Mouse (Mus musculus) kidney, postnatal 0 days (tissue): ENCODE data around the gene Ltbp2. TPM values are rescaled to one million over a fixed set of nuclear protein-coding genes. Genes with fewer than 3 reads are reported as not detected.

ENCODE experiments used
- ATAC-seq: fragments of 200-750 bp; cut with Nextera tagmentation; replicated peaks from 2 replicates; pipeline ENCODE4 v1.8.0; 2017; ENCODE audit warnings: low read depth, moderate number of reproducible peaks, moderate TSS enrichment, moderate library complexity; ENCODE audit not compliant: low FRiP score
- DNase-seq: peaks from one replicate; pipeline ENCODE4 v3.0.0-alpha.2; 2016; ENCODE audit warnings: low spot score
- H3K27ac ChIP-seq: fragments of 300-500 bp; sonication (generic); 2 replicates; pipeline ENCODE4 v1.5.1; 2014; ENCODE audit warnings: mild to moderate bottlenecking
- H3K27me3 ChIP-seq: fragments of 300-500 bp; sonication (generic); 2 replicates; pipeline ENCODE4 v1.6.1; 2014; ENCODE audit warnings: low read length, mixed read lengths; ENCODE audit not compliant: insufficient read depth
- H3K36me3 ChIP-seq: fragments of 300-500 bp; sonication (generic); 2 replicates; pipeline ENCODE4 v1.6.1; 2014; ENCODE audit warnings: low read length, mixed read lengths; ENCODE audit not compliant: insufficient read depth
- H3K4me1 ChIP-seq: fragments of 300-500 bp; sonication (generic); replicated peaks from 2 replicates; pipeline ENCODE4 v1.6.1; 2014; ENCODE audit warnings: antibody characterized with exemption, low read length, mixed read lengths; ENCODE audit not compliant: insufficient read depth
- H3K4me2 ChIP-seq: fragments of 300-500 bp; sonication (generic); 2 replicates; pipeline ENCODE4 v1.6.1; 2014; ENCODE audit warnings: mild to moderate bottlenecking, low read length, moderate library complexity, mixed read lengths
- H3K4me3 ChIP-seq: fragments of 300-500 bp; sonication (generic); replicated peaks from 2 replicates; pipeline ENCODE4 v1.5.1; 2014; ENCODE audit warnings: low read depth, low read length
- H3K9ac ChIP-seq: fragments of 300-500 bp; sonication (generic); 2 replicates; pipeline ENCODE4 v1.6.1; 2014; ENCODE audit warnings: low read depth, low read length
- H3K9me3 ChIP-seq: fragments of 300-500 bp; sonication (generic); replicated peaks from 2 replicates; pipeline ENCODE4 v1.6.1; 2016; ENCODE audit warnings: low read length, inconsistent platforms, mixed read lengths
- CTCF ChIP-seq: IDR thresholded peaks from 2 replicates; pipeline ENCODE4 v1.5.1; 2016; ENCODE audit warnings: antibody characterized with exemption, low read depth, mild to moderate bottlenecking, moderate library complexity
- whole genome bisulfite sequencing: fragments of 180-500 bp; shearing (Covaris S2); extraction: QIAGEN DNeasy Blood & Tissue Kit; methylation state at CpG from one replicate; pipeline ENCODE4 v1.1.7; 2014; 5-methylcytosine and 5-hydroxymethylcytosine counted together
- polyA plus RNA-seq: library from polyadenylated mRNA; unstranded; fragments of >200 nt; fragmentation: Nextera tagmentation; extraction: Ambion mirVana; gene quantifications from 2 replicates; pipeline ENCODE4 v1.2.1, GENCODE M21; 2015

Gene Ltbp2
- polyA plus RNA-seq, 1 experiment from 2014 or later = 0.14 TPM

GRCm38 (mm10) chr12:84805228-84805842 lies 71.0 kb downstream of the Ltbp2 start:
- Histone ChIP-seq H3K27me3 (no peaks in the 10 kb centered on the region), H3K27ac (no peak overlapping the region), H3K9me3 (no peaks in the 10 kb centered on the region), H3K4me1 (no peaks in the 10 kb centered on the region), H3K4me3 (no peak overlapping the region), H3K36me3 (no peaks in the 10 kb centered on the region), H3K9ac (no peak overlapping the region), H3K4me2 (no peak overlapping the region)
- ATAC-seq = peak; percentile 47; the same call in 1 of the 2 replicates
- WGBS = 52% methylated on average over 9 of the region's 9 CpGs
- DNase-seq = no peak
- no peak for TF ChIP-seq CTCF

DNA sequence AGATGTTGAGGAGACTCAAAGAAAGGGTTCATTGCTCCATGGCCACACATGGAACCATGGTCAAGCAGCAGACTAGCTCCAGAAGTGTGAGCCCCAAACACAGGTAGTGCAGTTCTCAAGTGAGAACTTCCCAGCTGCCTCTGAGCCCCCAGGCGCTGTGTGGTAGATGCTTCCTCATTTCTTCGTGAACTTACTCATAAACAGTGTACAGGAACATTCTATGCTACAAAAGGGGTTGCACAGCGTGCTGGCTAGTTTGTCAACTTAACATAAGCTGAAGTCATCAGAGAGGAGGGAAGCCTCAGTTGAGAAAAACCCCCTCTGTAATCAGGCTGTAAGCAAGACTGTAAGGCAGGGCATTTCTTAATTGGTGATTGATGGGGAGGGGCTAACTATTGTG lies 73.7 kb downstream of the Ltbp2 start:
- H3K4me1 ChIP-seq = no peaks in the 10 kb centered on the region
- no peak overlapping the region for H3K9ac ChIP-seq
- no peaks in the 10 kb centered on the region for H3K36me3 ChIP-seq
- no peak for DNase-seq
- 85% methylated on average over 3 of the region's 3 CpGs for WGBS
- no peak overlapping the region for H3K4me3 ChIP-seq
- H3K9me3 ChIP-seq = no peaks in the 10 kb centered on the region
- no peak for ATAC-seq
- TF ChIP-seq CTCF = no peak
- H3K27ac ChIP-seq = no peak overlapping the region
- H3K4me2 ChIP-seq = no peak overlapping the region
- no peaks in the 10 kb centered on the region; the same call in 1 of the 2 replicates for H3K27me3 ChIP-seq

GRCm38 (mm10) chr12:84801532-84802110 lies 74.7 kb downstream of the Ltbp2 start:
- H3K27ac ChIP-seq = no peak overlapping the region
- DNase-seq = no peak
- WGBS = 80% methylated on average over 13 of the region's 13 CpGs

GRCm38 (mm10) chr12:84800419-84800818 lies 75.9 kb downstream of the Ltbp2 start:
- no peak for DNase-seq
- no peak overlapping the region for H3K27ac ChIP-seq
- no peak overlapping the region for H3K4me3 ChIP-seq
- TF ChIP-seq CTCF = no peak
- 52% methylated on average over 4 of the region's 4 CpGs for WGBS
- H3K4me2 ChIP-seq = no peak overlapping the region
- no peaks in the 10 kb centered on the region for H3K4me1 ChIP-seq
- no peak for ATAC-seq
- no peaks in the 10 kb centered on the region for H3K9me3 ChIP-seq
- H3K27me3 ChIP-seq = no peaks in the 10 kb centered on the region; the same call in 1 of the 2 replicates
- H3K9ac ChIP-seq = no peak overlapping the region
- H3K36me3 ChIP-seq = no peaks in the 10 kb centered on the region

More at GRCm38 (mm10) chr12:84801532-84802110, 74.7 kb downstream of the Ltbp2 start:
- Histone ChIP-seq H3K4me3 (no peak overlapping the region), H3K4me1 (no peaks in the 10 kb centered on the region), H3K4me2 (no peak overlapping the region), H3K9me3 (no peaks in the 10 kb centered on the region), H3K36me3 (no peaks in the 10 kb centered on the region), H3K27me3 (no peaks in the 10 kb centered on the region; the same call in 1 of the 2 replicates), H3K9ac (no peak overlapping the region)
- no peak for ATAC-seq
- no peak for TF ChIP-seq CTCF

DNA sequence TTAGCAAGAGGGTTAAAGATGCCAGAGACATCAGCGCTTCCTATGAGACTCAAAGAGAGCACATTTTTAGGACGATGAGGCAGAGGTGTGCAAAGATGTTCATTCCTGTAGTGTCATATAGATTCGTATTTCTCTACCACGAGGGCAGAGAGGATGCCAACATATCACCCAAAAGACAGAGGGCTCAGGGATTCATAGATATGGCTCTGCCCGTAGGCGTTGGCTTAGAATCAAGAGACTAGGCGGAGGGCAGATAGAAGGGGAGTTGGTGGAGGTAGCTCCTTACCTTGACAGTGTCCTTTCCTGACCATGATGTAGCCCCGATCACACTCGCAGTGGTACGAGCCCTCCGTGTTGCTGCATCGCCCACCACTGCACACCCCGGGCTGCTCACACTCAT lies 77.2 kb downstream of the Ltbp2 start:
- H3K36me3 ChIP-seq = no peaks in the 10 kb centered on the region
- ATAC-seq = no peak
- H3K27me3 ChIP-seq = no peaks in the 10 kb centered on the region; the same call in 1 of the 2 replicates
- no peak overlapping the region for H3K4me2 ChIP-seq
- WGBS = 95% methylated on average over 13 of the region's 13 CpGs
- H3K9ac ChIP-seq = no peak overlapping the region
- H3K4me3 ChIP-seq = no peak overlapping the region
- H3K27ac ChIP-seq = no peak overlapping the region
- no peak for DNase-seq
- no peak for TF ChIP-seq CTCF
- H3K4me1 ChIP-seq = no peaks in the 10 kb centered on the region
- H3K9me3 ChIP-seq = no peaks in the 10 kb centered on the region

DNA sequence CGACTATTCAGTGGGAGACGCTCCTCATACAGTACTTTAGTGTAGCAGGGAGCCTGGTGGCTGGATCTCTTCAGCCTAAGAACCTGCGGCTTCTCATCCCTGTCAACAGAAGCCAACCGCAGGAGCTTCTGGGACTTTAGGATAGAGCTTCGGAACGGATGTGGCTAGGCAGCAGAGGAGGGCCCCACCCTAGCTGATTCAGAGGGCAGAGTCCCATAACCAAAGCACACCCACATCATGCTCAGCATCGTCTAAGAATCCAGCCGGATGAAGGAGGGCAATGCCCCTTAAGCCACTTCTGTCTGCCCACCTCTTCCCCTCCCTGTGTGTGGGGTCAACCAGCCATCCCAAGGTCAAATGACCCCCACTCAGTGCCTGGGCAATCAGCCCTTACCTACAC lies 81.7 kb downstream of the Ltbp2 start:
- Histone ChIP-seq H3K4me3 (no peak overlapping the region), H3K4me2 (no peak overlapping the region), H3K27ac (no peak overlapping the region), H3K9ac (no peak overlapping the region), H3K36me3 (no peaks in the 10 kb centered on the region), H3K9me3 (no peaks in the 10 kb centered on the region), H3K27me3 (no peaks in the 10 kb centered on the region; the same call in 1 of the 2 replicates), H3K4me1 (no peaks in the 10 kb centered on the region)
- no peak for TF ChIP-seq CTCF
- DNase-seq = no peak
- ATAC-seq = no peak
- 85% methylated on average over 8 of the region's 8 CpGs for WGBS
